Mouse (Mus musculus) right cerebral cortex, postnatal 14 days (tissue): ENCODE results near the gene Ikzf2.

Source experiments
- DNase-seq: peaks from one replicate; pipeline ENCODE4 v3.0.0; 2022

The Ikzf2 gene

GRCm38 (mm10) chr1:69658051-69658450, 29.0 kb downstream of the Ikzf2 start:
- no peak for DNase-seq

GRCm38 (mm10) chr1:69657455-69657854, 29.6 kb downstream of the Ikzf2 start:
- DNase-seq = no peak

- no peak for DNase-seq
These were observed 30.1 kb downstream of the Ikzf2 start for GRCm38 (mm10) chr1:69656929-69657328.

GRCm38 (mm10) chr1:69656047-69656782, 30.8 kb downstream of the Ikzf2 start:
- no peak for DNase-seq

GRCm38 (mm10) chr1:69655368-69655767, 31.7 kb downstream of the Ikzf2 start:
- DNase-seq = no peak

GRCm38 (mm10) chr1:69654955-69655354, 32.1 kb downstream of the Ikzf2 start:
- no peak for DNase-seq

- no peak for DNase-seq
These were observed 33.6 kb downstream of the Ikzf2 start for GRCm38 (mm10) chr1:69653419-69653818.

- no peak for DNase-seq
These were observed 43.9 kb downstream of the Ikzf2 start for GRCm38 (mm10) chr1:69643138-69643537.

- no peak for DNase-seq
These were observed 45.1 kb downstream of the Ikzf2 start for GRCm38 (mm10) chr1:69641986-69642385.

- DNase-seq = no peak
These were observed 48.7 kb downstream of the Ikzf2 start for GRCm38 (mm10) chr1:69638321-69638720.

- no peak for DNase-seq
These were observed 49.1 kb downstream of the Ikzf2 start for GRCm38 (mm10) chr1:69637907-69638306.

- no peak for DNase-seq
These were observed 52.8 kb downstream of the Ikzf2 start for GRCm38 (mm10) chr1:69634259-69634658.

GRCm38 (mm10) chr1:69630508-69630907, 56.5 kb downstream of the Ikzf2 start:
- DNase-seq = no peak

- DNase-seq = no peak
These were observed 57.5 kb downstream of the Ikzf2 start for GRCm38 (mm10) chr1:69629513-69629912.

- DNase-seq = no peak
These were observed 75.0 kb downstream of the Ikzf2 start for GRCm38 (mm10) chr1:69612076-69612475.

GRCm38 (mm10) chr1:69611204-69611725, 75.8 kb downstream of the Ikzf2 start:
- DNase-seq = no peak

GRCm38 (mm10) chr1:69610791-69611190, 76.3 kb downstream of the Ikzf2 start:
- DNase-seq = no peak

- DNase-seq = no peak
These were observed 78.2 kb downstream of the Ikzf2 start for GRCm38 (mm10) chr1:69608846-69609245.

- no peak for DNase-seq
These were observed 80.2 kb downstream of the Ikzf2 start for GRCm38 (mm10) chr1:69606844-69607243.

- no peak for DNase-seq
These were observed 82.8 kb downstream of the Ikzf2 start for GRCm38 (mm10) chr1:69604213-69604612.

- DNase-seq = no peak
These were observed 86.1 kb downstream of the Ikzf2 start for GRCm38 (mm10) chr1:69600954-69601353.

GRCm38 (mm10) chr1:69599074-69599772, 87.8 kb downstream of the Ikzf2 start:
- no peak for DNase-seq

GRCm38 (mm10) chr1:69591889-69592288, 95.2 kb downstream of the Ikzf2 start:
- DNase-seq = no peak

GRCm38 (mm10) chr1:69591328-69591801, 95.7 kb downstream of the Ikzf2 start:
- DNase-seq = no peak
